Mouse (Mus musculus) ovary, postnatal 10 days (tissue): ENCODE data around the gene N4bp3.

ENCODE experiments used
- DNase-seq: peaks from one replicate; pipeline ENCODE4 v3.0.0; 2022; ENCODE audit warnings: low spot score

N4bp3 gene

DNA sequence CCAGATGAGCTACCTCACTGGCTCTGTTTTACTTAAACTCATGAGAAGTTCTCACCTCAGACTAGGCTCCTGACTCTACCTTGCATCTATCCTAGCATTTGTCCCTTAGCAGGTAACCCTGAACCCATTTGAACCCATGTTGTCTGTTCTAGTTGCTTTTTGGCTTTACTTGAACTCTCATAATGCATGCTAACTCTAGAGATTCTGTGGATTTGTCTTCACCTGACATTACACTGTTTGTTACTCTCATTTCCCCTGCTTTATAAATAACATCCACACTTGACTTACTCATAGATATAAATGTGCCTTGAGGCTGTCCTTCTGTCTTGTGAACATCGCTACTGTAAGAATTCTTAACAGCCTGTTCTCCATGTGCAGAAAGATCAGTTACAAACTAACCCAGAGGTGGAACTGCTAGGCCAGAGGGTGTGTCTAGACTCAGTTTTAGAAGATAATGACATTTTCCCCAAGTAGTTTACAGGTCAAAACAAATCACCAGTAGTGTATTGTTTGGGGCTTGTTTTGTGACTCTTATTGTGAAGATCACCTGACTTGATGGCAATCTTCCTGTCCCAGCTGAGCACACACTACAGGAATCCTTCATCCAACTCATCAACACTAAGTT is 55.1 kb downstream of the N4bp3 start:
- no peak for DNase-seq

DNA sequence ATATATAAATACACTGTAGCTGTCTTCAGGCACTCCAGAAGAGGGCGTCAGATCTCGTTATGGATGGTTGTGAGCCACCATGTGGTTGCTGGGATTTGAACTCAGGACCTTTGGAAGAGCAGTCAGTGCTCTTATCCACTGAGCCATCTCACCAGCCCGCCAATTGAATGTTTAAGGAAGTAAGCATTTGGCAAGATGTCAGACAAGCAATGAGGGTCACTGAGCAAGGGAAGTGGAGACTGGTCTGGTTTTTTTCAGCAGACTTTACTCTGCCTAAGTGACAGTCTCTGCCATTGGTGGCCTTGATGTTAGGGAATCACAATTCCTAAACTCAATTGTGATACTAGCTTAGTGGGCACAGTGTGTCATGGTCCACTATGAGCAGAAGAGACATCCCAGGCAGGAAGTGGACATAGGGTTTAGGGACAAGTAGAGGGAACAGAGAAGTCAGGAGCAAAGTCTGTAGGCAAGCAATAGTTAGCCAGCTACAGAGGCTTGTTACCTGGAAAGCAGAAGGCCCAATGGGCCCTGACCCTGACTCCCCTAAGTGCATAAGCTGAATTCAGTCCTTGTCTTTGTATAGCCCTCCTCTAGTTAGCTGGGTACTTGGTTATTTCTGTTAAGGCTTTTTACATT is 55.8 kb downstream of the N4bp3 start:
- no peak for DNase-seq

DNA sequence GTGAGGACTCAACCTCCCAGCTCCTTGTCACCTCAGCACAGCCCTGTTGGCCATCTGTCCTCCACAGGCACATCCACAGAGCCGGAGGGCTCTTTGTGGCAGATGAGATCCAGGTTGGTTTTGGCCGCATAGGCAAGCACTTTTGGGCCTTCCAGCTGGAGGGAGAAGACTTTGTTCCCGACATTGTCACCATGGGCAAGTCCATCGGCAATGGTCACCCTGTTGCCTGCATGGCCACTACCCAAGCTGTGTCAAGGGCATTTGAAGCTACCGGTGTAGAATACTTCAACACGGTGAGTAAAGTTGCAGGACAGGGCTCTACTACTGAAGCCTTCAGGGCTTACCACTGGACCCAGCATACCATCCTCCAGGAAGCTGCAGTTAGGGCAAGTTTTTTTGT is 56.8 kb downstream of the N4bp3 start:
- DNase-seq: no peak

DNA sequence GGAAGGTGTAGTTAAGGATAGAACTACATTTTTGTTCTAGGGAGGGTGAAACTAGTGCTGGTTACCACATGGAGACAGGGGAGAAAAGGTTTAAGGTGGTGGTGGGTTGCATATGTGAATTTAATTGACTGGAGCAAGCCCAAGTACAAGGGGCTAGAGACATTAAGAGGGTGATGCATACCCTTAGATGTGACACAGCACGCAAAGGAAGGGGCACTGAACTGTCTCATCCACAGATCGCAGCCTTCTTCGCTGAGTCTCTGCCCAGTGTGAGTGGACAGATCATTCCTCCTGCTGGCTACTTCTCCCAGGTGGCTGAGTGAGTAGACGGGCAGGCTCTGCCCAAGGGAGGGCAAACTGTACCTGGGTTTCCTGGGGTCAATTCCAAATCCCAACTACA is 57.3 kb downstream of the N4bp3 start:
- no peak for DNase-seq
